Mouse (Mus musculus) layer of hippocampus, adult 9-11 months (tissue): ENCODE results near the gene Olfr543.

Experiments used
- DNase-seq: peaks from one replicate; pipeline ENCODE4 v3.0.0; 2022

Gene Olfr543

DNA sequence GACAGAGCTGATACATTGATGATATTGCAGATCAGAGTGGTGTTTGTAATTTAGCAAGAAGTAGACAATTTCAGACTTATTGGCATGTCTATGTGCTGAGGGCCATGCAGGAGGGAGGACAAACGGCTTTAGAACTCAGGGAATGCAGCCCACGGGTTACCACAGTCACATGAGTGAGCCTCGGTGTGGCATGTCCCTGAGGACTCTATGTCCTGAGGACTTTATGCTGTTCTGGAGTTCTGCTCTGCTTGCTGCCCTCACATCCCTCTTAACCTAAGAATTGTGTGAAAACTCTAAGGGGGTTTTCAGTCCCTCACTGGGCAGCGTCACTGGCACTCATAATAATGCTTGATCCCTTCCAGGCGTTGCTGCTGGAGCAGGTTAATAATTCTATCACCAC, 8.8 kb downstream of the Olfr543 start:
- no peak for DNase-seq

DNA sequence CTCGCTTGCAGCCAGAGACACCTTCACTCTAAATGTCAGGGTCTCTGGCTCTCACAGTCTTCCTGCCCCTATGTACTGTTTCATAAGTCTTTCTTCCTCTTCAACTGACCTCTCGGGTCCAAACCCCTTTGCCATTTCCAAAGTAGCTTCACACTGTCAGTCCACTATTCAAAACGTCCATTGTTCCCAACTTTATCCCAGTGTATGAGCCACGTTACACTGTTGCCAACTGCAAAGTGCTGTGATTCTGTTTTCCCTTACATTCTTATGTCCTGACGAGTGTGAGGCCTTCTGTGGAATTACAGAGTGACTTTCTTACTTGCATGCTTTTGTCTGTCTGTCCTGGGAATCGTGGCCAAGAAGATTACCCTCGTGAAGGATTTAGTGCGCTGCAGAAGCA, 13.9 kb downstream of the Olfr543 start:
- no peak for DNase-seq

DNA sequence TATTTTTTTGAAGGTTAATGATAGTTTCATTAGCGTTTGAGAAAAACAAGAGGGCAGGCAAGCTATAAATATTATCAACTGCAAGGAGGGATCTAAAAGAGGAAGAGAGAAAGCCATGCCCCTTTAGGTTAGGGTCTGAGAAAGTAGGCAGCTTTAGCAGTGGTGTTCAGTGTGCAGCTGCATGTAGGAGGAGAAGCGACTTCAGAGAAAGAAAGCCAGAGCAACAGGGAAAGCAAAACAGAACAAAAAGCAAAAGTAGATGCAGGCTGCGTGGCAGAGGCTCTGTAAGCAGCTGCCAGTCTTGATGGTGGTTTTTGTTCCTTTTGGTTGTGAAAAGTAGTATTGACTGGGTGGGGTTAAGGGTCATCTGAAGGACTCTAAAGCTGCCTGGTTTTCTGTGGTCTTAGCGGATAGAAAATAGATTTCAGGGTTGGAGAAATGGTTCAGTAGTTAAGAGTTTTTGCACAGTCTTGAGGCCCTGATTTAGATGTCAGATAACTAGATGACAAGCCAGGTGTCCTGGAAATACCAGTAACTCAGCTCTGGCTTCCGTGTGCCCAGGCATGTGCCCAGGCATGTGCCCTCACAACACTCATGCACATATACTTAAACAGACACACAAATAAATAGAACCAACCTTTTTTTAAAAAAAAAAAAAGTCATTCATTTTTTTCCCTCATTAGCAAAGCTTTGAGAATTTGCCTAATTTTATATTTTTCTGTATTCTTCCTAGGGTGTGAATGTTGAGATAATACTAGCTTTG, 22.7 kb downstream of the Olfr543 start:
- DNase-seq: no peak

DNA sequence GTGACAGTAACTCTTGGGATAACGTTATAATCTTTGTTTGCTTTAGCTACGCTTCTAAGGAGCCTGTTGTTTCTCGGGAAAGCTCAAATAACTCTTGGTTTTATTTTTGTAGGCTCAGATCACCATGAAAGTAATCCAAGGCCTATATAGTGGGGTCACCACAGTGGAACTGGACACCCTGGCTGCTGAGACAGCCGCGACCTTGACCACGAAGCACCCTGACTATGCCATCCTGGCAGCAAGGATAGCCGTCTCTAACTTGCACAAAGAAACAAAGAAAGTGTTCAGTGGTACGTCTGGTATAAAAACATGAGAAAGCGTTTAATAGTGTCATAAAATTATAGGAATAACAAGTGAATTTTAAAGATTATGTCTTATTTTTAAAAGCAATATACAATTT, 35.0 kb downstream of the Olfr543 start:
- DNase-seq: no peak

DNA sequence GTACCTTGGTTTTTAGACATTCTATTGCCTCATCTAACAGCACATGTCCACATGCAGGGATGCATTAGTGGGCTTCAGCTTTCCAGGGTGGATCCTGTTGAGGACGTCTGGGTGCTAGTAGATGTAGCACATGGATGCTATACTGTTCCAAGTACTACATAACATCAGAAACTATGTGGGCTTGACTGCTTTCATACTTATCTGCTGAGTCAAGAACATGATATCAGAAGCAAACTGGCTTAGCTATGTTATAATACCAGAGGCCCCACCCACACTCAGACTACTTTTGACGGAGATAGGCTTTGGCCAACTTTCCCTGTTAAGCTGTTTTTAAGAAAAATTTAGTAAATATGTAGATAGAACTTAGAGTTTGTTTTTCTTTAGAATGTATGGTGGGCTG, 37.2 kb downstream of the Olfr543 start:
- DNase-seq: no peak

DNA sequence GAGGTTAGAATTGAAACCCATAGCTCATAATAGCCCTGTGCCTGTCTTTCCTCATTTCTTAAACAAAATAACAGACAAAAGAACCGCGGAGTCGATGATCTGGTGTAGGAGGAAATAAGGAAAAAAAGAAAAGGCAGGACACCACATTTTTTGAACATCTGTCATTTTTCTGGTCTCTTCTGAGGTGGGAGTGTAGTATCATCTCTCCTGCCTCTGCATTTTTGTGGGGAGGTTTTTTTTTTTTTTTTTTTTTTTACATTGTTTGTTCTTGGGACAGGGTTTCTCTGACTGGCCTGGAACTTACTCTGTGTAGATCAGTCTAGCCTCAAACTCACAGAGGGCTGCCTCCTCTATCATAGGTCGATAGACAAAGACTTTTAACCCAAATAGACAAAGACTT, 39.0 kb downstream of the Olfr543 start:
- DNase-seq: no peak

GRCm38 (mm10) chr7:102441657-102442391, 39.7 kb downstream of the Olfr543 start, which contains the start of gene Rrm1:
Gene Rrm1 (plus strand): TSS chr7:102441695.
- peak; percentile 96 for DNase-seq

DNA sequence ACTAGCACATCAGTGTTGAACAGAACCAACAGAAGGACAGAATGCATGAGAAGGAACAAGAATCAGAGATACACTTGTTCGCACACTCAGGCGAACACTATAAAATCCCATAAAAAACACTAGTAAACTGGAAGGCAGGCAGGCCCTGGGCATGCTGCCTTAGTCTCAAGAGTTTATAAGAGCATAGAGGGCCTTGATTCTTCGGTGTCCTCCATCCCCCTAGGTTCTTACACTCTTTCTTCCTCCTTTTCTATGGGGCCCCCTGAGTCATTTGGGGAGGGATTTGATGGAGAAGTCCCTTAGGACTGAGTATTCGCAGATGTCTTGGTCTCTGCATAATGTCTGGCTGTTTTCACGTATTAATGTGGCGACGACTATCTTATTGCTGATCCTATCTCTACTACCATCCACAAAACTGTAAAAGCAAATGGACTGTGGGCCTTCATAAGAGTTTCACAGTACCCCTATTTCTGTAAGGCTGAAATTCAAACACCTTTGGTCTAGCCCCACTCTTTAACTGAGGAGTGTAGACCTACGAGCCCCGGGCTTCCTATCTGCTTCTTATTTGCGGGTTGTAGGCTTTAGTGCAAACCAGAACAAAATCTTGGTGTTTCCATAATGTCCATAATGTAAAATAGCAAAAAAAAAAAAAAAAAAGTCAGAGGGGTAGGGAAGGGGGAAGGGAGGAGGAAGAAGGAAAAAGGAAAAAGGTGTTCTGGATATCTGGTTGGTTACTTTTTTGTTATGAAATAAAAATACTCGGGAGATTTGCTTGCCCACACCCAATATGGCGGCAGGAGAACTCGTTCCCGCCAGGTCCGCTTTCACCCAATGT, 40.4 kb downstream of the Olfr543 start:
- DNase-seq: no peak

- DNase-seq: no peak
Observed at GRCm38 (mm10) chr7:102434344-102434743, 47.1 kb downstream of the Olfr543 start.
